Mouse (Mus musculus) ES-E14 (cell line): ENCODE data around the gene Defb23. TPM values are rescaled to one million over a fixed set of nuclear protein-coding genes. Genes with fewer than 3 reads are reported as not detected.

ENCODE experiments used
- DNase-seq: peaks from one replicate; pipeline ENCODE4 v3.0.0-alpha.2; 2013; ENCODE audit warnings: low read depth, low spot score
- H3K27ac ChIP-seq: 2 replicates; pipeline ENCODE4 v1.5.1; 2012; ENCODE audit warnings: low read depth, mild to moderate bottlenecking, low read length, moderate library complexity, mixed read lengths; ENCODE audit not compliant: poor library complexity, insufficient read depth, severe bottlenecking
- H3K36me3 ChIP-seq: 2 replicates; pipeline ENCODE4 v1.6.1; 2012; ENCODE audit warnings: mild to moderate bottlenecking, low read length, moderate library complexity, mixed read lengths; ENCODE audit not compliant: control insufficient read depth, poor library complexity, insufficient read depth, severe bottlenecking
- H3K4me1 ChIP-seq, 2 experiments: fragments of 150-350 bp in 1 of 2; sonication (generic) in 1 of 2; 2 replicates each; pipeline ENCODE4 v1.6.1; 2012; ENCODE audit warnings: low read length in 2 of 2, mild to moderate bottlenecking in 1 of 2, mixed read lengths in 1 of 2; ENCODE audit not compliant: control insufficient read depth in 2 of 2, insufficient read depth in 2 of 2, poor library complexity in 1 of 2
- H3K4me3 ChIP-seq, 2 experiments: fragments of 150-350 bp in 1 of 2; sonication (generic) in 1 of 2; 2 replicates each; pipeline ENCODE4 v1.5.1; 2012; ENCODE audit warnings: low read length in 2 of 2, low read depth in 1 of 2, mild to moderate bottlenecking in 1 of 2, mixed read lengths in 1 of 2; ENCODE audit not compliant: insufficient read depth in 1 of 2, poor library complexity in 1 of 2, severe bottlenecking in 1 of 2
- H3K9ac ChIP-seq: 2 replicates; pipeline ENCODE4 v1.6.1; 2012; ENCODE audit warnings: low read depth, mild to moderate bottlenecking, low read length, mixed read lengths; ENCODE audit not compliant: poor library complexity, insufficient read depth, severe bottlenecking
- H3K9me3 ChIP-seq: fragments of 150-350 bp; sonication (generic); 2 replicates; pipeline ENCODE4 v1.6.1; 2012; ENCODE audit warnings: low read depth, mild to moderate bottlenecking, low read length; ENCODE audit not compliant: control insufficient read depth, insufficient read depth
- CHD2 ChIP-seq: IDR thresholded peaks from 2 replicates; pipeline ENCODE4 v1.6.1; 2014; ENCODE audit warnings: mild to moderate bottlenecking, low read depth, low read length, inconsistent platforms
- HCFC1 ChIP-seq: IDR thresholded peaks from 2 replicates; pipeline ENCODE4 v1.6.1; 2012; ENCODE audit warnings: low read length, inconsistent platforms, borderline replicate concordance; ENCODE audit not compliant: insufficient read depth
- MAFK ChIP-seq: IDR thresholded peaks from 2 replicates; pipeline ENCODE4 v1.6.1; 2014; ENCODE audit warnings: mild to moderate bottlenecking, low read depth, low read length, inconsistent platforms; ENCODE audit not compliant: insufficient read depth
- ZC3H11A ChIP-seq: IDR thresholded peaks from 2 replicates; pipeline ENCODE4 v1.6.1; 2012; ENCODE audit warnings: low read depth, mild to moderate bottlenecking, inconsistent platforms, low read length, borderline replicate concordance
- ZNF384 ChIP-seq: IDR thresholded peaks from 2 replicates; pipeline ENCODE4 v1.6.1; 2012; ENCODE audit warnings: low read depth, low read length, inconsistent platforms
- in situ Hi-C, 2 experiments: fragments of 600-800 bp; cut with MboI; formaldehyde crosslinking; loops; one replicate each; pipeline ENCODE4 v1.15.1; 2025; ENCODE audit warnings: low sequenced_read_pairs in 2 of 2, inconsistent platforms in 1 of 2; ENCODE audit not compliant: unreplicated experiment in 2 of 2
- total RNA-seq: library from RNA; depleted of rRNA; stranded (reverse); fragments of 300-350 nt; gene quantifications from 2 replicates; pipeline ENCODE4 v1.2.3, GENCODE M21; 2012; rRNA removed

Defb23 gene
- total RNA-seq = not detected in 2 replicates

GRCm38 (mm10) chr2:152464570-152465150, at the start of gene Defb23:
Gene Defb23 (minus strand): TSS chr2:152464620.
- TF ChIP-seq ZNF384 = no peak
- no peak for TF ChIP-seq CHD2
- TF ChIP-seq ZC3H11A = no peak
- no peak for TF ChIP-seq HCFC1
- no peak for TF ChIP-seq MAFK
- H3K4me3 ChIP-seq = no peak within 1 kb of the TSS
- in situ Hi-C loops = no loop called here
- H3K27ac ChIP-seq = no peak within 1 kb of the TSS
- no peaks in the 10 kb centered on the region for H3K36me3 ChIP-seq
- no peak within 1 kb of the TSS for H3K9ac ChIP-seq
- H3K9me3 ChIP-seq = no peaks in the 10 kb centered on the region
- peak; percentile 21 for DNase-seq
- H3K4me1 ChIP-seq = no peaks in the 10 kb centered on the region; a peak in 1 of 4 replicates

- Histone ChIP-seq H3K27ac (no peak within 1 kb of the TSS), H3K36me3 (no peaks in the 10 kb centered on the region), H3K9me3 (no peaks in the 10 kb centered on the region), H3K9ac (no peak within 1 kb of the TSS), H3K4me3 (no peak within 1 kb of the TSS), H3K4me1 (no peaks in the 10 kb centered on the region)
- in situ Hi-C loops = no loop called here
- no peak for DNase-seq
- no peak for TF ChIP-seq MAFK
- TF ChIP-seq ZC3H11A = no peak
- no peak for TF ChIP-seq HCFC1
- no peak for TF ChIP-seq CHD2
- no peak for TF ChIP-seq ZNF384
Measured at GRCm38 (mm10) chr2:152511592-152511991, 47.2 kb upstream of the Defb23 start, which contains the start of gene Defb26. Gene Defb26 (minus strand): TSS chr2:152511692.

- H3K9ac ChIP-seq = no peak overlapping the region
- DNase-seq = no peak
- no peak for TF ChIP-seq ZC3H11A
- TF ChIP-seq MAFK = no peak
- no peak for TF ChIP-seq ZNF384
- no peak for TF ChIP-seq HCFC1
- no peak for TF ChIP-seq CHD2
- in situ Hi-C loops = no loop called here
- no peaks in the 10 kb centered on the region for H3K36me3 ChIP-seq
- H3K4me1 ChIP-seq = no peaks in the 10 kb centered on the region
- H3K9me3 ChIP-seq = no peaks in the 10 kb centered on the region
- no peak overlapping the region for H3K4me3 ChIP-seq
- no peak overlapping the region for H3K27ac ChIP-seq
Measured at GRCm38 (mm10) chr2:152503950-152504349, 39.5 kb upstream of the Defb23 start.

- Histone ChIP-seq H3K9me3 (no peaks in the 10 kb centered on the region), H3K4me3 (no peak overlapping the region), H3K9ac (no peak overlapping the region), H3K4me1 (no peaks in the 10 kb centered on the region), H3K27ac (no peak overlapping the region), H3K36me3 (no peaks in the 10 kb centered on the region)
- in situ Hi-C loops = no loop called here
- TF ChIP-seq ZC3H11A (peak; percentile 38; the same call in 1 of the 2 replicates), HCFC1 (no peak), CHD2 (no peak), ZNF384 (no peak), MAFK (no peak)
- peak; percentile 33 for DNase-seq
Measured at GRCm38 (mm10) chr2:152500863-152501229, 36.4 kb upstream of the Defb23 start.

- DNase-seq = no peak
- Histone ChIP-seq H3K4me1 (no peaks in the 10 kb centered on the region), H3K4me3 (no peak overlapping the region), H3K9ac (no peak overlapping the region), H3K9me3 (no peaks in the 10 kb centered on the region), H3K27ac (no peak overlapping the region), H3K36me3 (no peaks in the 10 kb centered on the region)
- in situ Hi-C loops = no loop called here
- TF ChIP-seq MAFK (no peak), ZC3H11A (no peak), ZNF384 (no peak), HCFC1 (no peak), CHD2 (no peak)
Measured at GRCm38 (mm10) chr2:152500204-152500862, 35.9 kb upstream of the Defb23 start.
